Mouse (Mus musculus): ENCODE data around the gene Apba2. TPM values are rescaled to one million over a fixed set of nuclear protein-coding genes. Genes with fewer than 3 reads are reported as not detected.

Gene Apba2
- polyA plus RNA-seq, 1 experiment from 2014 or later, result 2.9 TPM

DNA sequence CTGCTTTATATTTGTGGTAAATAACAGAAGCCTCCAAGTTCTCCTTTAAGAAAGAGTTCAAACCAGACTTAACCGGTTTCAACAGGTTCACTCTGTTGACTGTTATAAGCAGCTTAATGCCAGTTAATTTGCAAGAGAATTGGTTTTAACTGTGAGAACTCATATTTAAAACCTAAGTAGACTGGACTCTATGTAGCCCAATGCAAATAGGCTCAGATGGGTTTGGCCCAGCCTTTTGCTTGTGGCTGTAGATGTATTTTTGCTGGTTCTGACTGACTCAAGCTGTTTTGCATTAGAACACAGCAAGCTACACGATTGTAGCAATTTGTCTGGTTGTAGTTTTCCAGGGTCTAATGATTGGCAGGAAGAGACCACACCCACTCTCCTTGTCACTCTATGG, 214.8 kb downstream of the Apba2 start:
- Histone ChIP-seq H3K4me2 (no peak overlapping the region), H3K4me1 (no peaks in the 10 kb centered on the region), H3K36me3 (no peaks in the 10 kb centered on the region), H3K27ac (no peak overlapping the region), H3K9me3 (no peaks in the 10 kb centered on the region), H3K27me3 (no peaks in the 10 kb centered on the region), H3K9ac (no peak overlapping the region), H3K4me3 (no peak overlapping the region)
- no peak for ATAC-seq (ENCODE audit: borderline replicate concordance, extremely low read depth, low FRiP score, low TSS enrichment)
- 70% methylated on average over 2 of the region's 2 CpGs for WGBS

DNA sequence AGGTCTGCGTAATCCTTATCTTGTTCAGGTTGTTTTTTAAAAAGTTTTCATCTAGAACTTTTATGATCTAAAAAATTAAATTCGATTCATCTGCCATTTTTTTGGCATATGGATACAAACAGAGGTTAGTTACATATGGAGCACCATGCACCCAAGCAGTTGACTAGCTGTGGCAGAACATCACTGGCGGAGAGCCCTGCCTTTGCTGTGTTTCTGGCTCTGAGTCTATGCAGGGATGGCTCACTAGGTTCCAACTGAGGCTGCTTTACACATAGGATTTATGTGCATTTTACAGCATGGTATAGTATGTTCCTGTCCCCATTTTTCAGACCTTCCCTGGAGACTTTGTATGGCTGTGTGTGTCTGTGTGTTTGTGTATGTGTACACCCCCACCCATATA, 221.8 kb downstream of the Apba2 start:
- 79% methylated on average over 3 of the region's 3 CpGs for WGBS
- Histone ChIP-seq H3K9me3 (no peaks in the 10 kb centered on the region), H3K27ac (no peak overlapping the region), H3K9ac (no peak overlapping the region), H3K4me1 (no peaks in the 10 kb centered on the region), H3K4me3 (no peak overlapping the region), H3K27me3 (no peaks in the 10 kb centered on the region), H3K36me3 (no peaks in the 10 kb centered on the region), H3K4me2 (no peak overlapping the region)
- ATAC-seq (ENCODE audit: borderline replicate concordance, extremely low read depth, low FRiP score, low TSS enrichment), result no peak

DNA sequence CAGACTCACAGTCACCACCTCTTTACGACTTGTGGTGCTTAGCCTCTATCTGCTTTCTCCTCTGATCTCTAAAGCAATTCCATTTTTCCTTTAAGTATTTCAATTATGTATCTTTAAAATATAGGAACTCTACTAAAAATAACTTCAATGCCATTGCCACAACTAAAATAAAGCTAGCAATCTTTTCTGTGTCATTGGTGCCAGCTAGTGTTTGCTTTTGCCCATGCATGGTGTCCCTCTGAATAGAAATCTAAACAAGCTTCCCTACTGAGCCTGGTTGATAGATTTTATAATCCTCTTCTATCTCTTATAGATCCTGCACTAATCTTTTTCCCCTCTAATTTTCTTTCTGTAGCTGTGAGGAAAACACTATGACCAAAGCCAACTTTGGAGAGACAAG, 222.9 kb downstream of the Apba2 start:
- Histone ChIP-seq H3K4me3 (no peak overlapping the region), H3K27ac (no peak overlapping the region), H3K4me2 (no peak overlapping the region), H3K9ac (no peak overlapping the region), H3K27me3 (no peaks in the 10 kb centered on the region), H3K36me3 (no peaks in the 10 kb centered on the region), H3K9me3 (no peaks in the 10 kb centered on the region), H3K4me1 (no peaks in the 10 kb centered on the region; the same call in 1 of the 2 replicates)
- ATAC-seq (ENCODE audit: borderline replicate concordance, extremely low read depth, low FRiP score, low TSS enrichment), result no peak
- 81% methylated on average over 1 of the region's 1 CpGs for WGBS

DNA sequence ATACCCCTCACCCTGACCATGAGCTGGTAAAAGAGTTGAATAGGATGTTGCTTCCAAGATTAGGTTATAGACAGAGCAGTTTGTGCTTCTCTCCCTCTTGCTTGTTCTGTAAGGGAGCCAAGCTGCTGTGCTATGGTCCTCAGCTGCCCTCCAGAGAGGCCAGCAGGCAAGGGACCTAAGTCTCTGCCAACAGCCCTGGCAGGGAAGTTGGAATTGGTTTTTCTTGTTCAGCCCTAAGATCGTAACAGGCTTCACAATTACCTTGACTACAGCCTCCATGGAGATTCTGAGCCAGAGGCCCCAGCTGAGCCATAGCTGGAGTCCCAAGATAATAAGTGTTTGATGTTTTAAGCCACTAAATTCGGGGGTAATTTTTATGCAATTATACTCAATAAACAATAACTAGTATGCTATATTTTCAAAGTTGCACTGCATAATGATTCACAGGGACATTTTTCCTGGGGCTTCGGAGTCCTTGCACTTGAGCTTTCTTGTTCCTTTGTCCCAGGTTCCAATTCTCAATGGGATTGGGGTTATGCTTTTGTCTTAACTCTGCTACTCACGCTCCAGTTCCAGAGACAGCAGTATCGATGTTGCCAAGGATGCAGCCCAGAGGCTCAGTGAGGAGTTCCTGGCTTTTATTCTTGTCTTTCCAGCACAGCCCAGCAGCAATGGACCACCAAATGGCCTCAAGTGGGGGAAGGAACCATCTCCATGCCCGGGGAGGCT, 224.6 kb downstream of the Apba2 start:
- no peak for ATAC-seq (ENCODE audit: borderline replicate concordance, extremely low read depth, low FRiP score, low TSS enrichment)
- Histone ChIP-seq H3K9ac (no peak overlapping the region), H3K36me3 (no peaks in the 10 kb centered on the region), H3K4me3 (no peak overlapping the region), H3K27ac (no peak overlapping the region), H3K4me2 (no peak overlapping the region), H3K9me3 (no peaks in the 10 kb centered on the region), H3K4me1 (no peaks in the 10 kb centered on the region; the same call in 1 of the 2 replicates), H3K27me3 (no peaks in the 10 kb centered on the region)
- 75% methylated on average over 6 of the region's 6 CpGs for WGBS

DNA sequence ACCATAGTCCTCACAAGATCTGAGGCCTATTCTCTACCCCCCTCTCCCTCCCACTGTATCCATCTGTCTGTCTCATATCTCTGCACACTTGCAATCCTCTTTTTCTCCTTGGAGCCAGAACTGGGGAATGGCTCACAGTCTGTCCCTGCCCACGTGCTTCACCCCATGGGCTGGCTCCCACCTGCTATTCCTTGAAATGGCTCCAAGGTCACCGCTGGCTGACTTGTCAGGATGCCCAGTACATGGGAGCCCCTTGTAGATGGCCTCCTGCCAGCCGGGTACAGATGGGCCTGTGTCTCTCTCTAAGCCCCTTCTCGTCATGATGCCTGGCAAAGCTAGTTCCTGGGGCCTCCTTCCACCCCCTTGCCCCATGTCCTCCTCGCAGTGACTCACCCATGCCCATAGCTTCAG, 226.7 kb downstream of the Apba2 start:
- Histone ChIP-seq H3K36me3 (no peaks in the 10 kb centered on the region), H3K27ac (no peak overlapping the region), H3K4me3 (no peak overlapping the region), H3K9ac (no peak overlapping the region), H3K9me3 (no peaks in the 10 kb centered on the region), H3K27me3 (no peaks in the 10 kb centered on the region), H3K4me1 (no peaks in the 10 kb centered on the region; the same call in 1 of the 2 replicates), H3K4me2 (no peak overlapping the region)
- ATAC-seq (ENCODE audit: borderline replicate concordance, extremely low read depth, low FRiP score, low TSS enrichment), result no peak
- WGBS, result 77% methylated on average over 5 of the region's 5 CpGs

DNA sequence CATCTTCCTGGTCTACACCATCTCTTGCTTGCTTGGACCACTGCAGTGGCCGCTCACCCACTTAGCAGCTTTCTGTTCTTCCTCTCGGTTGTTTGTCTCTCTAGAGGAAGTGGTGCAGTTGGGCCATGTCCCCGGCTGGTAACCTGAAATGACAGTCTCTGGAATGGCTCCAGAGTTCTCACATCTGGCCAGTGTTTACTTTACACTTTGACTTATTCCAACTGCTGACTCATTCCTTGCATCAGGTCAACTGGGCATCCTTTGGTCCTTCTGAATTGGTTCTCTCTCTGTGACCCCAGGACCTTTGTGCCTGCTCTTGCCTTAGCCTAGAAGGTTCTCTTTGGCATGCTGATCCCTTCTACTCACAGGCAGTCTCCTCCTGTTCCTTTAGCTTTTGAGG, 227.3 kb downstream of the Apba2 start:
- Histone ChIP-seq H3K4me2 (no peak overlapping the region), H3K9me3 (no peaks in the 10 kb centered on the region), H3K4me3 (no peak overlapping the region), H3K36me3 (no peaks in the 10 kb centered on the region), H3K27ac (no peak overlapping the region), H3K9ac (no peak overlapping the region), H3K27me3 (no peaks in the 10 kb centered on the region), H3K4me1 (no peaks in the 10 kb centered on the region; the same call in 1 of the 2 replicates)
- no peak for ATAC-seq (ENCODE audit: borderline replicate concordance, extremely low read depth, low FRiP score, low TSS enrichment)
- WGBS, result 37% methylated on average over 3 of the region's 3 CpGs

DNA sequence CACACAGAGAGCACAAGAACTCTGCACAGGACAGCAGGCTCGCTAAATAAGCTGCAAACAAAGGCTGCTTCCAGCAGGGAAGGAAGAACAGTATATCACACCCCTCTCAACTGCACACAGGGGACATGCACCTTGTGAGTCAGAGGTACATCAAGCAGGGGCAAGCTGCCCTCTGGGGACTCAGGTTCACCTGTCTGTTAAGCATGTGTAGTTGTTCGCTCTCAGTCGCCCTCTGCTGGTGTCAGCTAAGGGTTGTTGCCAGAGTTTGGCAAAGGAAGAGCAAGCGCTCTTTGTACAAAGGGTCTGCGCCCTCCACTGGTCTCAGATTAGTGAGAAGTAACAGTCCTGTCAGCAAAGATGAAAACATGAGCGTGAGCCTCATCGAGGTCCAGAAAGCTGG, 228.3 kb downstream of the Apba2 start:
- WGBS, result 22% methylated on average over 7 of the region's 7 CpGs

DNA sequence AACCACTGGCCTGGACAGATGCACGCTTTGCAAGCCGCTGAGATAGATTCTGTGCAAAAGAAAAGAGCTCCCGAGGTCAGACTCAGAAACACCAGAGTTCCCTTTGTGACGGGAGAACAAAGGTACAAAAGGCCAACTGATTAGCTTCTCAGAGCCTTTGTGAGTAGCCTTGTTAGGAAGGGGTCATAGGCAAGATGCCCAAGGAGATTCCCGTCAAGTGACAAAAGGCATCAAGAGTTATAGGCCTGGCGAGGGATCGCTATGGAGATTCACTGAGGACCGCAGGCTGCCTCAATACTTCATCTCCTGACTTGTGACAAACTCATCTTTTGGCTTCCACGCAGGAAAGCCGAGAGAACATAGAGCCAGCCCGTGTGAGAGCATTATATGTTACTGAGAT, 237.6 kb downstream of the Apba2 start:
- Histone ChIP-seq H3K36me3 (no peaks in the 10 kb centered on the region), H3K9ac (no peak overlapping the region), H3K27ac (no peak overlapping the region), H3K4me1 (no peaks in the 10 kb centered on the region), H3K4me3 (no peak overlapping the region), H3K4me2 (no peak overlapping the region), H3K27me3 (no peaks in the 10 kb centered on the region), H3K9me3 (no peaks in the 10 kb centered on the region)
- WGBS, result 79% methylated on average over 11 of the region's 11 CpGs
- no peak for ATAC-seq (ENCODE audit: borderline replicate concordance, extremely low read depth, low FRiP score, low TSS enrichment)

More for the DNA sequence above, 228.3 kb downstream of the Apba2 start:
- Histone ChIP-seq H3K4me2 (no peak overlapping the region), H3K9me3 (no peaks in the 10 kb centered on the region), H3K27me3 (no peaks in the 10 kb centered on the region), H3K4me3 (no peak overlapping the region), H3K27ac (no peak overlapping the region), H3K9ac (no peak overlapping the region), H3K36me3 (no peaks in the 10 kb centered on the region), H3K4me1 (no peaks in the 10 kb centered on the region; the same call in 1 of the 2 replicates)
- ATAC-seq (ENCODE audit: borderline replicate concordance, extremely low read depth, low FRiP score, low TSS enrichment), result no peak

DNA sequence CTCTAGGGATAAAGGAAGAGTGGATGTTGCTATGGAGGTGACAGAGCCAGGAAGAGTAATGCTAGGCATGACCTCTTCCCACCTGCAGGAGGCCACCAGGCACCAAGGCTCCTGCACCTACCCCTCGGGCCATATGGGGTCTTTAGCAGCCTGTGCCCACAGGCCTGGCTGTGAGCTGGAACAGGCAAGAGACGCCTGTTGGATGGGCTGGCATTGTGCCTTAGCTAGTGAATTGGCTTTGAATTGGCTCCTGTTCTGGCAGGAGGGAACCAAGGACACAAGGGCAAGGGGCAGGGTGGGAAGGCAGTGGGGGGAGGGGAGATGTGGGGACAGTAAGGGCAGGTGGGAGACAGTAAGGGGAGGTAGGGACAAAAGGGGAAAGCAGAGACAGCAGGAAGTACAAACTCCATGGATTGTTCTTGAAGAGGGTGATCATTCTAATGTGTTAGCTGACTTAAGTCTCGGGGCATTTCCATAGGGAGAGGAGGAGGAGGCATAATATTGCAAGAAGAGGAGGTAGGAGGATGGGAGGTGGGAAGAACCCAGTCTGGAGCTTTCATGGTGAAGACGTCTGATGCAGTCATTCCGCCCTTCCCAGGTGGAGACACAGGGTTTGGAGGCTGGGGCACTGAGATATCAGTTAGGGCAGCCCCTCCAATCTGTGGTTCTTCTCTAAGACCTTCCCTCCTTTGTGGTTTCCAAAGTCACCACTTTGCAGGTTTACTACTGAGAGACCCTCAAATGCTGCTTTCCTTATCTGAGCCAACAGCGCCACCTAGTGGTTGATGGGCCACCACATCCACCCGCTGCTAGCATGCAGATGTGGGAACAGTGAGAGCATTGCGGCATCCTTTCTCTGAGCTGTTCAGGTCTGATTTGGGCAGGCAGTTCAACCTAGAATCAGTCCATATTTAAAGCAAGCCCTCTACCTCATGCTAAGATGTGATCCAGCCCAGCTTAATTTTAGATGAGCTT, 240.1 kb downstream of the Apba2 start:
- no peak overlapping the region for H3K27ac ChIP-seq
- H3K9ac ChIP-seq, result no peak overlapping the region
- ATAC-seq (ENCODE audit: borderline replicate concordance, extremely low read depth, low FRiP score, low TSS enrichment), result no peak
- H3K4me2 ChIP-seq, result no peak overlapping the region
- WGBS, result 23% methylated on average over 8 of the region's 8 CpGs
- H3K9me3 ChIP-seq, result no peaks in the 10 kb centered on the region
- H3K4me1 ChIP-seq, result no peaks in the 10 kb centered on the region
- H3K27me3 ChIP-seq, result no peaks in the 10 kb centered on the region
- H3K4me3 ChIP-seq, result no peak overlapping the region
- no peaks in the 10 kb centered on the region for H3K36me3 ChIP-seq

DNA sequence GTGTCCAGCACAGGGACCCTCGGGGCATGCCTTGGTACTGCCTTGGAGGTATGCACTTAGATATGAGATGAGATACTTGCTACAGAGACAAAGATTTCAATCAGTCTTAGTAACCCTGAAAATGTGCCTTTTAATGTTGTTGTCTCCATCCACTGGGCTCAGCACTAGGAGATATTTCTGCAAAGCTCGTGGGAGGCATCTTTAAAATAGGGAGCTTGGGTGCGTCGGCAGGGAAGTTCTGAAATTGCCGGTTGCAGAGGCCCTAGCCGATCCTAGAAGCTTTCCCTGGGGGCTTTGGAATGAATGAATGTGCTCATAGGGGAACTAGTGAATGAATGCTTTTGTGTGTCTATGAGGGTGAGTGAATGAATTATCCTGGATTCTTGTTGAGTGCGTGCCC, 242.1 kb downstream of the Apba2 start:
- H3K27ac ChIP-seq, result no peak overlapping the region
- H3K4me1 ChIP-seq, result no peaks in the 10 kb centered on the region
- no peaks in the 10 kb centered on the region for H3K36me3 ChIP-seq
- no peaks in the 10 kb centered on the region for H3K27me3 ChIP-seq
- H3K9ac ChIP-seq, result no peak overlapping the region
- H3K4me2 ChIP-seq, result no peak overlapping the region
- no peak for ATAC-seq (ENCODE audit: borderline replicate concordance, extremely low read depth, low FRiP score, low TSS enrichment)
- 86% methylated on average over 7 of the region's 7 CpGs for WGBS
- H3K9me3 ChIP-seq, result no peaks in the 10 kb centered on the region
- H3K4me3 ChIP-seq, result no peak overlapping the region

DNA sequence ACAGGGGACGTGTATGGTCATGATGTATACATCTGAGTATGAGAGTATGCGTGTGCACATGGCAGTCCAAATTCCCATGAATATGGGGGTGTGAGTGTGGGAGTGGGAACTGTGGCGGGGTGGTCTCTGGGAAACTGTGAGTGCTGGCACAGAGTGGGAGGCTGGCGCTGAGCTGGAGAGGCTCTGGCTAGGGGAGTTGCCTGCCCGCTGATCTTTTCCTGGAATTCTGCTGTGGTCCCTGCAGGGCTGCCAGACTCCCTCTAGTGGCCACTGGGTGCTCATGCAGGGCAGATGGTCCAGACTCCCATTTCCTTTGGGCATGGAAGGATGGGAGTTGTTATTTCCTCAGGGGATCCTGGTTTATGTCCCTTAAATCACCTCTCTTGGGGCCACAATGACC, 250.0 kb downstream of the Apba2 start:
- peak; percentile 39; the same call in 1 of the 2 replicates for ATAC-seq (ENCODE audit: borderline replicate concordance, extremely low read depth, low FRiP score, low TSS enrichment)
- H3K27me3 ChIP-seq, result no peaks in the 10 kb centered on the region
- WGBS, result 26% methylated on average over 5 of the region's 5 CpGs

DNA sequence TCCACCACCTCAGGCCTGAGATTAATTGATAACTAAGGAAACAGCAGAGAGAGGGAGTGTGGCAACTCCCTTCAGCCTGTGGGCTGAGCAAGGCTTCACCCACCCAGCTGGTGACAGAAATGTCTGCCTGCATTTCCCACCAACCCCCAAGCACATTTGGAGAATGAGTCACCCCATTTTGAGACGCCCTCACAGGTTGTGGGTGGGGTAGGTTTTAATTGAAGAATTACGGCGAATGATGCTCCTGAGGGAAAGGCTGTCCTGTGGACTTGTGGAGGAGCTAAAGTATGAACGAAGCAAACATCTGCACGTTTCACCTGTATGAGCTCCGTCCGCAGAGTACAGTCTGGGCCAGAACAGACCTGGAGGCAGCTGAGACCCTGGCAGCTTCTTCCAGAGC, 250.6 kb downstream of the Apba2 start:
- no peak overlapping the region for H3K4me3 ChIP-seq
- no peaks in the 10 kb centered on the region for H3K27me3 ChIP-seq
- H3K4me2 ChIP-seq, result no peak overlapping the region
- no peak overlapping the region for H3K9ac ChIP-seq
- ATAC-seq (ENCODE audit: borderline replicate concordance, extremely low read depth, low FRiP score, low TSS enrichment), result no peak
- WGBS, result 93% methylated on average over 7 of the region's 7 CpGs
- H3K4me1 ChIP-seq, result no peaks in the 10 kb centered on the region
- no peaks in the 10 kb centered on the region for H3K36me3 ChIP-seq
- no peak overlapping the region for H3K27ac ChIP-seq
- H3K9me3 ChIP-seq, result no peaks in the 10 kb centered on the region

More for the DNA sequence above, 250.0 kb downstream of the Apba2 start:
- Histone ChIP-seq H3K4me3 (no peak overlapping the region), H3K27ac (no peak overlapping the region), H3K9me3 (no peaks in the 10 kb centered on the region), H3K4me2 (no peak overlapping the region), H3K36me3 (no peaks in the 10 kb centered on the region), H3K9ac (no peak overlapping the region), H3K4me1 (no peaks in the 10 kb centered on the region)
